Mouse (Mus musculus): ENCODE results near the gene Eif4g1. TPM values are rescaled to one million over a fixed set of nuclear protein-coding genes. Genes with fewer than 3 reads are reported as not detected.

Eif4g1 gene
- total RNA-seq, 2 experiments from 2014 or later: 366 to 393 TPM

- peak; percentile 82 for DNase-seq
Measured at GRCm38 (mm10) chr16:20672965-20673705, 5.0 kb downstream of the Eif4g1 start.

DNA sequence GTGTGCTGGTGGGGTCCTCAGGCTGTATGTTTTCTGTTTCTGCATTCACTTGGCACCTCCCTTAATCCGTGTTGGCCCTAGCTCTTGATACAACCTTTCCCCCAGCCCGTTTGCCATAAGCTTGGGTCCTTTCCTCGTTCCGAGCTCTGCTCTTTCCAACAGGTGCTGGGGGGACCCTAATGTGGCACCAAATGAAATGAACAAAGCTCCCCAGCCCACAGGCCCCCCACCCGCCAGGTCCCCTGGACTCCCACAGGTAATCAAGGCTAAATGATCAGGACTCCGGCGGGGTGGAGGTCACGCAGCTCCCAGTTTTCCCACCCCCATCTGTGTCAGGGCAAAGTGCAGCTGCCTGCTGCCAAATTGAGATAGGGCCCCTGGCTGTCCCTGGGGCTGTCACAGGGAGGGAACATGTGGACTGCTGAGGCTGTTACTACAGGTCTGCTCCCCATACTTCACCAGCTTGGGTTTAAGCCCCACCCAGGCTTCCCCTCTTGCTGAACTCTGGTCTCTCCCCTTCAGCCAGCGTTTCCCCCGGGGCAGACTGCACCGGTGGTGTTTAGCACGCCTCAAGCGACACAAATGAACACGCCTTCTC lies 5.7 kb downstream of the Eif4g1 start:
- DNase-seq: peak; percentile 75

DNA sequence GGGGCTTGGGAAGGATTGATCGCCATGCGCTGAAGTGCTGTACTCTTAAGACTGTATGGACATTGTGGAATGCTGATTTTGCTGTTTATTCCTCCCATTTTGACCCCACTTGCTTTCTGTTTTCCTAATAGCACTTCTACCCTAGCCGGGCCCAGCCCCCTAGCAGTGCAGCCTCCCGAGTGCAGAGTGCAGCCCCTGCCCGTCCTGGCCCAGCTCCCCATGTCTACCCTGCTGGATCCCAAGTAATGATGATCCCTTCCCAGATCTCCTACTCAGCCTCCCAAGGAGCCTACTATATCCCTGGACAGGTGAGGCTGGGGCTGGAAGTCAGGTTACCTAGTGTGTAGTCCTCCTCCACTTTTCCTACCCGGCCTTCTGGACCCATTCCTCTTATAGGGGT lies 7.1 kb downstream of the Eif4g1 start:
- no peak for DNase-seq

- no peak for DNase-seq
Measured at GRCm38 (mm10) chr16:20676702-20677101, 8.6 kb downstream of the Eif4g1 start.

GRCm38 (mm10) chr16:20677380-20677779 lies 9.3 kb downstream of the Eif4g1 start:
- no peak for DNase-seq

- DNase-seq: peak; percentile 95
Measured at GRCm38 (mm10) chr16:20677974-20678675, 10.0 kb downstream of the Eif4g1 start.

DNA sequence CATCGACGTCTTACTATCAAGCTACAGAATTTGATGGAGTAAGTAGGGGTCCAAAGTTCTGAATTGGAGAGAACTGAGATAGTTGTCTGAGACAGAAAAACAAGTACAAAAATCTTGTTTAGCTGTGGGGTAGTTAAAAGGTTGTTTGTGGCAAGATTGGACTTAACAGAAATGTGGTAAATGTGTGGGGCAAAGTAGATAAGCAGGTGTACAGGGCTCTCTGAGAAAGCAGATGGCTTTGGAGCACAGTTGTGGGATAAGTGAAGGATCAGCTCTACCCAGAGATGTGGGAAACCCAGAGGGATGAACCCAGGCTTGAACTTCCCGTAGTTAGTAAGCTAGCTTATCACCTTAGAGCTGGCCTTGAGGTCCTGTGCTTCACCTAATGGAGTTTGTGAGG lies 22.7 kb downstream of the Eif4g1 start:
- no peak for DNase-seq

GRCm38 (mm10) chr16:20691617-20692016 lies 23.5 kb downstream of the Eif4g1 start:
- no peak for DNase-seq

DNA sequence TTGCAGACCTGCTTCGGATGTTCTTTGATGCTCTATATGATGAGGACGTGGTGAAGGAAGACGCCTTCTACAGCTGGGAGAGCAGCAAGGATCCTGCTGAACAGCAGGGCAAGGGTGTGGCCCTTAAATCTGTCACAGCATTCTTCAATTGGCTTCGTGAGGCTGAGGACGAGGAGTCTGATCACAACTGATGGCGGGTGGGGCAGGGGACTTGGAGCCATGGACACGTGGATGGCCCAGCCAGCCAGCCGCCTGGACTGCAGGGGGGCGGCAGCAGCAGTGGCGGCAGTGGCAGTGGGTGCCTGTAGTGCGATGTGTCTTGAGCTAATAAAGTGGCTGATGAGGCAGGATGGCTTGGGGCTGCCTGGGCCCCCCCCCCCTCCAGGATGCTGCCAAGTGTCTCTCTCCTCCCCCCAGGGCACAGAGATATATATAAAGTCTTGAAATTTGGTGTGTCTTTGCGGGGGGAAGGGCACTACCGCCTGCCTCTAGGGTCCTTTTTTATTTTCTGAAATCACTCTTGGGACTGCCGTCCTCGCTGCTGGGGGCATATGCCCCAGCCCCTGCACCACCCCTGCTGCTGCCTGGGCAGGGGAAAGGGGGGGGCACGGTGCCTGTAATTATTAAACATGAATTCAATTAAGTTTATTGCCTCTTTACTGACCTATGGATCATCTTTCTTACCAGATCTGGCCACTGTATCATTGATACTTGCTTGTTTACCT lies 24.3 kb downstream of the Eif4g1 start:
- DNase-seq: no peak

DNA sequence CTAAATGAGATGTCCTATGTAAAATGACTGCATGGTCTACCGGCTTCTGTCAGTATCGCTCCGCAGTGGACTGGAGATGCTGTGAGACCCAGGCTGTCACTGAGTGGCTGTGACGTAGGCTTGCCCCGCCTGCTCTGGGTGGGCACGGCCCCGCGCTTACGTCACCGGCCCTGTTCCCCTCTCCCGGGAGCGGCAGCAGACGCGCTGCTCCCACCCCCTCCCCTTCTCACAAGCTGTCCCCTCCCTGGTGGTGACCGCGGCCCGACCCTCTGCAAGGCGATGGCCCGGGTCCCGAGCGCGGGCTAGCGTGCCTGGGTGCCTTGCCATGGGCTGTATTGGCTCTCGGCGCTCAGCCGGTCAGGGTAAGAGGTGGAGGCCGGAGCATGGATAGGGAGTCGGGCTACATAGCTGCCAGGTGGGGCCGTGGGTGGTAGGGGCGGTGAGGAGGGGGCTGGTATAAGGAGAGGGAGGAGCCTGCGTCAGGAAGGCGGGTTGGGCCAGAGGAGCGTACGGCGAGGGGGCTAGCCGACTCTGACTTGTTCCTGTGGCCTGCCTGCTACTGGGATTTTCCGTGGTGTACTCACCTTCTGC lies 25.1 kb downstream of the Eif4g1 start, which contains the start of gene Fam131a:
Gene Fam131a, plus strand, starts transcription at position 131 of the 591 bp plus-strand sequence.
- peak; percentile 94 for DNase-seq

GRCm38 (mm10) chr16:20694781-20695180 lies 26.7 kb downstream of the Eif4g1 start:
- no peak for DNase-seq

DNA sequence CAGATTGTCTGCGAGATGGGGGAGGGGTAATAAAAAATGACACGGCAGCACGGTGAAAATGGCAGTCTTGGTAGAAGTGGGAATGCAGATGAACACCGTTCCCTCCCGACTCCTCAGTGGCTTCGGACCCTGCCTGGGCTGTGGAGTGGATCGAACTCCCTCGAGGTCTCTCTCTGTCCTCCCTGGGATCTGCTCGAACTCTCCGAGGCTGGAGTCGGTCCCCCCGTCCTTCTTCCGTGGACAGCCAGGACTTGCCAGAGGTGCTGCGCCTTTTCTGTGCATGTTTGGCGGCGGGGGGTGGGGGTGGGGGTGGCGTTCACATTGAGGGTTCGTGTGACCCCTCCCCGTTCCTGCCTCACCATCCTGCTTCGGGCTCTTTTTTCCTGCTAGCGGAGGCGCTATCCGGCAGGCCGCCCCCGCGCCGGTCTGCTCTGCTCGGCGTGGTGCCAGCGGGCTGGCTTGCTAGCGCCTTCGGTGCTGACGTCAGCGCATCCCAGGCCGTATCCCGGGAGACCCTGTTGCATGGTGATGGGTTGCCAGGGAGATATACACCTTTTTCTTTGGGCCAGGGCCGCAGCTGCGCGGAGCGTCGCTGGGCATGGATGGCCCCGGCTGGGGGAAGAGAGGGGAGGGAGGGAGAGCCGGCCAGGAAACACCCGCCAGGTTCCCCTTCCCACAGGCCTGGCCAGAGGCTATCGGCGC lies 27.7 kb downstream of the Eif4g1 start:
- DNase-seq: peak; percentile 92

DNA sequence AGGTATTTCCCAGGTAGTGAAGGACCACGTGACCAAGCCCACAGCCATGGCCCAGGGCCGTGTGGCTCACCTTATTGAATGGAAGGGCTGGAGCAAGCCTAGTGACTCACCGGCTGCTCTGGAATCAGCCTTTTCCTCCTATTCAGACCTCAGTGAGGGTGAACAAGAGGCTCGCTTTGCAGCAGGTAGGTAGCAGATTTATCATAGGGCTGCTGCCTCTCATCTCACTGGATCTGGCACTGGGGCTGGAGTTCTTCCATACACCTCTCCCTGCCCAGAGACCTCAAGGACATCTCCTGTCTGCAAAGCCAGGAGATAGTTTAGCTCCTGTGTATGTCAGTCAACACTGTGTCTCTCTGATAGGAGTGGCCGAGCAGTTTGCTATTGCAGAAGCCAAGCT lies 31.2 kb downstream of the Eif4g1 start:
- no peak for DNase-seq

GRCm38 (mm10) chr16:20700036-20700435 lies 31.9 kb downstream of the Eif4g1 start:
- DNase-seq: no peak

GRCm38 (mm10) chr16:20701316-20701715 lies 33.2 kb downstream of the Eif4g1 start:
- DNase-seq: no peak

GRCm38 (mm10) chr16:20701729-20702521 lies 33.8 kb downstream of the Eif4g1 start:
- DNase-seq: no peak

- peak; percentile 92 for DNase-seq
Measured at GRCm38 (mm10) chr16:20702522-20702893, 34.4 kb downstream of the Eif4g1 start.

DNA sequence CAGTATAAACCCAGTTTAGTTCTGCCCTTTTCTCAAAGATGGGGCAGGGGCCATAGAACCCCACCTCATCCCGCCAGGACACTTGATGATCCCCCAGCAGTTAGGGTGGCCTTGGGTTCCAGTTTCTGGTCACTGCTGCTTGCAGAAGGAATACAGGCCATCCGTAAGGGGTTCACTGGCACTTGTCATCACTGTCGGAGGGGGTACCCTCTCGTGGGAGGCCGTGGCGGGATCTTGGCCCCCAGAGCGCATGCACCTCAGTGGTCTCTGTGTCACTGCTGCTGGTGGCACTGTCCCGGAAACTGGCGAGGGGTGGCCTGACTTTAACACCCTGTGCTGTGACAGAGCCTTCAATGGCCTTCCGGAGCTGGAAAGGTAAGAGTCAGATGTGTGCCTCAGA lies 35.0 kb downstream of the Eif4g1 start:
- no peak for DNase-seq

DNA sequence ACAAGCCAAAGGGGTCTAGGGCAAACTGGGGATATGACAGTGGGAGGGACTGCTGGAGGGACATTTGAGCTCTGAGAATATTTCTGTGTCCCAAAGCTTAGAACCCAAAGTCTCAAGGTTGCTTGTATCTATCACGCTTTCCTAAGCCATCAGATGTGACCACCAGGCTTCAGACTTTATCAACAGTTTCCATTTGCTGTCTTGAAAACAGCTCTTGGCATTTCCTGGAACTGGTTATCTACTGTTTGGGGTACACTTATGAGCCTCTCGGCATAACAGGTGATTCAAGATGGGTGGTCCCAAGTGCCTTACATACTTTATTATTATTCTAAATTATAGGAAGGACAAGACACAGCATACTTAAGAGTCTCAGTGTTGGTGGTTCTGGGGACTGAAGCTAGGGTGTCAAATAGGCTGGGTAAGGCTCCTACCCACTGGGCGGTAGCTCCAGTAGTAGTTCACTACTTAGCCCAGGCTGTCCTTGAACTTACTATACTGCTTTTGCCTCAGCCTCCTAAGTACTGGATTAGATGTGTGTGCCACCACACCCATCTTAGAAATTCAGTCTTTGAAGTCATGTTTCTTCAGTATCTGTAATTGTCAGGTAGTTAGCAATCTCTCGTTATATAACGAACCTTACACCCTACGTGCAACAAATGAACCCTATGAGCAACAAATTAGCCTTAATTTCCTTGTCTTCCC lies 35.7 kb downstream of the Eif4g1 start:
- no peak for DNase-seq

DNA sequence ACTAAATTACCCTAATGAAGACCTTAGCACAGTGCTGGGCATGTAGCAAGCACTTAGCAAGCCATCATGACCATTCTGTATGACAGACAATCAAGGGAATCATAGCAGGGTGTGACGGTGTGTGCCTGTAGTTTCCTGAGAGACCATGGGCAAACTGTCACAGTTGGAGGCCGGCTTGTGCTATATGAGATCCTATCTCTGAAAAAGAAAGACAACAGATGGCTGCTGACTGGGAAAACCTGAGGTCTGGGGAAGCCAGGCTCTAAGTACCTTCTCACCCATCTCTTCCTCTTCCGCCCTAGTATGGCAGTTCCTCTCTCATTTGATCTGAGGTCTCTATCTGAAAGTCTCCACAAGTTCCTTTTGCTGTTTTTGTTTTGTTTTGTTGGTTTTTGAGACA lies 37.7 kb downstream of the Eif4g1 start:
- DNase-seq: no peak

Data from adrenal gland, postnatal 10 days (tissue).